Mouse (Mus musculus) midbrain, embryonic 11.5 days (tissue): ENCODE measurements around the gene Ugt1a9. TPM values are rescaled to one million over a fixed set of nuclear protein-coding genes. Genes with fewer than 3 reads are reported as not detected.
"Not testable (repeated sequence)": the region's sequence is repeated elsewhere in the genome, so short reads cannot be mapped to it uniquely, and the experiment has no call there.

ENCODE experiments used
- ATAC-seq: fragments of 200-750 bp; cut with Nextera tagmentation; 2 replicates; pipeline ENCODE4 v1.8.0; 2017; ENCODE audit warnings: moderate TSS enrichment, moderate library complexity; ENCODE audit not compliant: low FRiP score
- DNase-seq: peaks from one replicate; pipeline ENCODE4 v3.0.0; 2015; ENCODE audit warnings: low spot score; ENCODE audit errors: missing footprints
- H3K27ac ChIP-seq: fragments of 300-500 bp; sonication (generic); 2 replicates; pipeline ENCODE4 v1.5.1; 2014; ENCODE audit warnings: low read depth, low read length
- H3K27me3 ChIP-seq: fragments of 300-500 bp; sonication (generic); 2 replicates; pipeline ENCODE4 v1.6.1; 2014; ENCODE audit warnings: mild to moderate bottlenecking, low read length, moderate library complexity, mixed read lengths; ENCODE audit not compliant: control insufficient read depth, insufficient read depth
- H3K36me3 ChIP-seq: fragments of 300-500 bp; sonication (generic); 2 replicates; pipeline ENCODE4 v1.6.1; 2014; ENCODE audit warnings: mild to moderate bottlenecking, low read length, moderate library complexity, mixed read lengths; ENCODE audit not compliant: control insufficient read depth, insufficient read depth
- H3K4me1 ChIP-seq: fragments of 300-500 bp; sonication (generic); 2 replicates; pipeline ENCODE4 v1.6.1; 2014; ENCODE audit warnings: low read length; ENCODE audit not compliant: control insufficient read depth, insufficient read depth
- H3K4me2 ChIP-seq: fragments of 300-500 bp; sonication (generic); 2 replicates; pipeline ENCODE4 v1.6.1; 2014; ENCODE audit warnings: mild to moderate bottlenecking, moderate library complexity
- H3K4me3 ChIP-seq: fragments of 300-500 bp; sonication (generic); 2 replicates; pipeline ENCODE4 v1.5.1; 2014; ENCODE audit warnings: low read depth, low read length
- H3K9ac ChIP-seq: fragments of 300-500 bp; sonication (generic); 2 replicates; pipeline ENCODE4 v1.6.1; 2014; ENCODE audit warnings: low read length
- H3K9me3 ChIP-seq: fragments of 300-500 bp; sonication (generic); 2 replicates; pipeline ENCODE4 v1.6.1; 2016; ENCODE audit warnings: low read length; ENCODE audit not compliant: control insufficient read depth
- WGBS: fragments of 180-500 bp; shearing (Covaris S2); extraction: QIAGEN DNeasy Blood & Tissue Kit; methylation state at CpG from one replicate; pipeline ENCODE4 v1.1.7; 2014; 5-methylcytosine and 5-hydroxymethylcytosine counted together
- polyA plus RNA-seq: library from polyadenylated mRNA; unstranded; fragments of >200 nt; fragmentation: Nextera tagmentation; extraction: Ambion mirVana; gene quantifications from 2 replicates; pipeline ENCODE4 v1.2.1, GENCODE M21; 2014

The Ugt1a9 gene
- polyA plus RNA-seq, 1 experiment from 2014 or later: not detected

DNA sequence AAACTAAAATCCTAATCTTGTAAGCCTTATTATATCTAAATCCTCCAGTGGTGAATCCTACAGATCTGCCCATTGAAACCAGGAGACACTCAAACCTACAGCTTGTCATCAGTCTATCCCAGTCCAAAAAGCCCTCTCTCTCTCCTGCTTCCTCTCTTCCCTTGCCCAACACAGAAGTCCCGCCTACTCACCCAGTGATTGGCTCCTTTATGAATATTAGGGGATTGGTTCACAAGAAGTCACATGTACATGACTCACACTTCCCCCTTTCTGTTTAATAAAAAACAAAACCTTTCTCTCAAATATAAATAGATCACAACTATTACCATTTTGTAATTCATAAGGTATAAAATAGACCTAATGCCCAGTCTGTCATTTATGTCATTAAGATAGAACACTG is 6.5 kb downstream of the Ugt1a9 start:
- H3K4me1 ChIP-seq: no peaks in the 10 kb centered on the region
- no peak overlapping the region for H3K9ac ChIP-seq
- DNase-seq: no peak
- no peaks in the 10 kb centered on the region for H3K36me3 ChIP-seq
- no peak for ATAC-seq
- H3K4me3 ChIP-seq: no peak overlapping the region
- no peak overlapping the region for H3K4me2 ChIP-seq
- no peak overlapping the region for H3K27ac ChIP-seq
- H3K9me3 ChIP-seq: no peaks in the 10 kb centered on the region
- WGBS: 84% methylated on average over 1 of the region's 1 CpGs
- no peaks in the 10 kb centered on the region for H3K27me3 ChIP-seq

GRCm38 (mm10) chr1:88081670-88082069 is 11.1 kb downstream of the Ugt1a9 start:
- 92% methylated on average over 1 of the region's 1 CpGs for WGBS
- no peaks in the 10 kb centered on the region for H3K4me1 ChIP-seq
- no peak overlapping the region for H3K9ac ChIP-seq
- ATAC-seq (no peak), DNase-seq (no peak)
- no peak overlapping the region for H3K27ac ChIP-seq
- H3K4me3 ChIP-seq: no peak overlapping the region
- no peaks in the 10 kb centered on the region for H3K27me3 ChIP-seq
- H3K9me3 ChIP-seq: no peaks in the 10 kb centered on the region
- H3K36me3 ChIP-seq: no peaks in the 10 kb centered on the region
- no peak overlapping the region for H3K4me2 ChIP-seq

GRCm38 (mm10) chr1:88086125-88086524 is 15.5 kb downstream of the Ugt1a9 start:
- no peak overlapping the region for H3K4me3 ChIP-seq
- no peak overlapping the region for H3K27ac ChIP-seq
- H3K36me3 ChIP-seq: no peaks in the 10 kb centered on the region
- ATAC-seq: no peak
- DNase-seq: no peak
- no peak overlapping the region for H3K9ac ChIP-seq
- 75% methylated on average over 1 of the region's 1 CpGs for WGBS
- no peaks in the 10 kb centered on the region for H3K4me1 ChIP-seq
- no peak overlapping the region for H3K4me2 ChIP-seq
- H3K9me3 ChIP-seq: no peaks in the 10 kb centered on the region
- no peaks in the 10 kb centered on the region for H3K27me3 ChIP-seq

DNA sequence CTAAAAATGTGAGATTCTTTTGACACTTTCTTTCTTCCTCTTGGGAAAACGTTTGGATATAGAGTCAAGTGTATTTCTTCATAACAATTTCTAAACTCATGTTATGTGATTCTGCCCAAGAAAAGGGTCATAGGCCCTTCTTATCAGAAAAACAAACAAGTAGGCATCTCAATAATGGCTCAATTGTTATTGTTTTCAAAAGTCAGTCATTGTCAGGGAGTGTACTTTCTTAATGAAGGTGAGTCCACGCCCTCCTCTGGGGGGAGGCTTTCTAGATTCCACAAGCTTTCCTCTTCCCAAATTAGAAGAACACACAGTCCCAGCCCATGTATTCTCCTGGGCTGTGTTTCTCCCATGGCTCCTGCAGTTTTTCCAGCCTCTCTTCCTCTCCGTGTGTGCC is 16.9 kb downstream of the Ugt1a9 start, which contains the start of gene Ugt1a8:
Gene Ugt1a8, plus strand, starts transcription at position 301 of the 400 bp plus-strand sequence.
- WGBS: 81% methylated on average over 3 of the region's 3 CpGs
- no peak for ATAC-seq
- H3K36me3 ChIP-seq: no peaks in the 10 kb centered on the region

DNA sequence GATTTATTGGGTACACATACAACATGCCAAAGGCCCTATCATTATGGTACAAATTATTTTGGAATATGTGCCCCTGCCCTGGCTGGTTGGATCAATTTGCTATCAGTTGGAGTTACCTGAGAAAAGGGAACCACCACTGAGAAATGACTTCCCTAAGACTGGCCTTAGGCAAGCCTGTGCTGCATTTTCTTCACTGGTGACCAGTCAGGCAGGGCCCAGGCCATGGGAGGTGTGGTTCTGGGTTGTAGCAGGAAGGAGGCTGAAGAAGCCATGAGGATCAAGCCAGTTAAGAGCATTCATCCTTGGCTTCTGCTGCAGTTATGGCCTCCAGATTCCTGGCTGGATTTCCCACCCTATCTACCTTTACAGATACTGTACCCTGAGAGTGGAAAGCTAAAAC is 21.7 kb downstream of the Ugt1a9 start:
- DNase-seq (no peak), ATAC-seq (no peak)
- Histone ChIP-seq H3K9me3 (no peaks in the 10 kb centered on the region), H3K4me2 (no peak overlapping the region), H3K36me3 (no peaks in the 10 kb centered on the region), H3K27ac (no peak overlapping the region), H3K27me3 (no peaks in the 10 kb centered on the region), H3K9ac (no peak overlapping the region), H3K4me3 (no peak overlapping the region), H3K4me1 (no peaks in the 10 kb centered on the region)

More for the DNA sequence above, 16.9 kb downstream of the Ugt1a9 start, which contains the start of gene Ugt1a8:
- no peaks in the 10 kb centered on the region for H3K9me3 ChIP-seq
- no peak within 1 kb of the TSS for H3K27ac ChIP-seq
- no peak within 1 kb of the TSS for H3K4me3 ChIP-seq
- no peak within 1 kb of the TSS for H3K4me2 ChIP-seq
- H3K27me3 ChIP-seq: no peaks in the 10 kb centered on the region
- DNase-seq: no peak
- no peak within 1 kb of the TSS for H3K9ac ChIP-seq
- H3K4me1 ChIP-seq: no peaks in the 10 kb centered on the region

GRCm38 (mm10) chr1:88094270-88094676 is 23.7 kb downstream of the Ugt1a9 start:
- not testable (repeated sequence) for H3K9me3 ChIP-seq, H3K4me1 ChIP-seq, DNase-seq, H3K27ac ChIP-seq, ATAC-seq, H3K4me3 ChIP-seq, H3K27me3 ChIP-seq, H3K9ac ChIP-seq, H3K36me3 ChIP-seq, H3K4me2 ChIP-seq
- 71% methylated on average over 3 of the region's 3 CpGs for WGBS

DNA sequence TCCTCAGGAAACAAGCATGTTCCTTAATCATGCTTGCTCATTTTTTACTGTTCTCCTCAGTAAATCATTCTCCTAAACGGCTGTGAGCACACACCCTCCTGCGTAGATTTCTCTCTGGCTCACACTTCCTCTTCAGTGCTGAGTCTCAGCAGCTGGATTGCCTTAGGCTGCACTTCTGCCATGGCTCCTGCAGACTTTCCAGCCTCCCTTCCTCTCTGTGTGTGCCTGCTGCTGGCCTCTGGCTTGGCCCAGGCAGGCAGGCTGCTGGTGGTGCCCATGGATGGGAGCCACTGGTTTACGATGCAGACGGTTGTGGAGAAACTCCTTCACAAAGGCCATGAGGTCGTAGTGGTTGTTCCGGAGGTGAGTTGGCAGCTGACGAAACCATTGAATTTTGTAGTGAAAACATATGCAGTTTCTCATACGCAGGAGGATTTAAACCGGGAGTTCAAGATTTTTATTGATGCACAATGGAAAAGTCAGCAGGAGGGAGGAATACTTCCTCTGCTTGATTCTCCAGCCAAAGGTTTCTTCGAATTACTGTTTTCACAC is 24.4 kb downstream of the Ugt1a9 start, which contains the start of gene Ugt1a7c:
Gene Ugt1a7c, plus strand, starts transcription at position 122 of the 552 bp plus-strand sequence.
- Histone ChIP-seq H3K4me2 (no peak within 1 kb of the TSS), H3K9ac (no peak within 1 kb of the TSS), H3K27me3 (no peaks in the 10 kb centered on the region), H3K36me3 (no peaks in the 10 kb centered on the region), H3K4me3 (no peak within 1 kb of the TSS), H3K27ac (no peak within 1 kb of the TSS), H3K9me3 (no peaks in the 10 kb centered on the region), H3K4me1 (no peaks in the 10 kb centered on the region)
- WGBS: 79% methylated on average over 10 of the region's 10 CpGs
- ATAC-seq: no peak
- peak; percentile 80 for DNase-seq

DNA sequence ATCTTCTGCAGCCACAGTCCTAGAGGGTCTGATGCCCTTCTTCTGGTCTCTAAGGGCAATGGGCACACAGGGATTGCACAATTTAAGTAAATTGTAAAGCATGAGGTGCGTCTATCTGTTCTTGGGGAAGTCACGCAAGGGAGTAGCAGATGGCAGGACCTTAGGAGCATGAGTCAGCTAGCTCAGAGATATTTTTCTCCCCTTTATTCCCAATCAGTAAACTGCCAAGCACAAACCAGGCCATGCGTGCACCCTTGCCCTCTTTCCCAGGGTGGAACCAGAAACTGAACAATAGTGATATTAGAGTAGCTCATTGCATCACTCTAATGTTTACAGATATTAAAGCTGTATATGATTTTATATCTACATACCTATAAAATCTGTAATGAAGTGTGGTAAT is 27.9 kb downstream of the Ugt1a9 start:
- H3K27ac ChIP-seq, H3K4me3 ChIP-seq, DNase-seq, H3K4me2 ChIP-seq, H3K36me3 ChIP-seq, H3K27me3 ChIP-seq, ATAC-seq, H3K9me3 ChIP-seq, H3K9ac ChIP-seq, H3K4me1 ChIP-seq: not testable (repeated sequence)
- WGBS: 87% methylated on average over 3 of the region's 3 CpGs

DNA sequence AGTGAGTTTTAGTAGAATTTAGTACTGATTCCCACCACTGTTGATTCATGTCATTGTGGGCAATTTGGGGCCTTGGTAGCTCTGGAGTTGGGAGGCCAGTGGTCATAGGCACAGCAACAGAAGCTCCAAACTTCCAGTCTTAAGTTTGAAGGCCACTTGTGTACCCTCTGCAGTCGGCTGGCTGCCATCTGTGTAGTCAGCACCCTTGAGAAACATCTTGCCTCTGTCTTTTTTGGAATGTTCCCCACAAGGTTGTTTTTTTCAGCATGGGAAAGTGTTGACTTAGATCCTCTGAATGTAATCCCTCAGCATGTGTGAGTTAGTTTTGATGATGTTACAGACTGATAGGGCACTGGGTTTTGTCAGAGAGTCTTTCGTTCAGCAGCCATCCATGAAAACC is 29.1 kb downstream of the Ugt1a9 start:
- not testable (repeated sequence) for H3K4me1 ChIP-seq, H3K4me3 ChIP-seq, ATAC-seq, H3K9ac ChIP-seq, H3K27me3 ChIP-seq, H3K36me3 ChIP-seq, H3K27ac ChIP-seq, H3K9me3 ChIP-seq, DNase-seq, H3K4me2 ChIP-seq
- WGBS: 90% methylated on average over 2 of the region's 2 CpGs
